Mouse (Mus musculus) midbrain, embryonic 12.5 days (tissue): ENCODE measurements at regions not wholly inside any gene's neighbourhood (a gene's known extent, or its start where the extent isn't known, plus 50 kb on each side); places are given as distances from the start of the nearest gene placed in this dataset.
A peak's percentile ranks its signal among the peaks of the same experiment; 100 is the strongest.

ENCODE experiments used
- ATAC-seq: fragments of 200-750 bp; cut with Nextera tagmentation; 2 replicates; pipeline ENCODE4 v1.8.0; 2017; ENCODE audit warnings: low read depth, moderate TSS enrichment, moderate library complexity; ENCODE audit not compliant: low FRiP score
- H3K27ac ChIP-seq: fragments of 300-500 bp; sonication (generic); replicated peaks from 2 replicates; pipeline ENCODE4 v1.5.1; 2016; ENCODE audit warnings: mild to moderate bottlenecking
- H3K27me3 ChIP-seq: fragments of 300-500 bp; sonication (generic); 2 replicates; pipeline ENCODE4 v1.6.1; 2016; ENCODE audit warnings: mild to moderate bottlenecking
- H3K36me3 ChIP-seq: fragments of 300-500 bp; sonication (generic); 2 replicates; pipeline ENCODE4 v1.6.1; 2016
- H3K4me1 ChIP-seq: fragments of 300-500 bp; sonication (generic); 2 replicates; pipeline ENCODE4 v1.6.1; 2016
- H3K4me2 ChIP-seq: fragments of 300-500 bp; sonication (generic); replicated peaks from 2 replicates; pipeline ENCODE4 v1.6.1; 2016; ENCODE audit warnings: mild to moderate bottlenecking, moderate library complexity
- H3K4me3 ChIP-seq: fragments of 300-500 bp; sonication (generic); 2 replicates; pipeline ENCODE4 v1.5.1; 2016; ENCODE audit warnings: mild to moderate bottlenecking
- H3K9ac ChIP-seq: fragments of 300-500 bp; sonication (generic); replicated peaks from 2 replicates; pipeline ENCODE4 v1.6.1; 2016; ENCODE audit warnings: mild to moderate bottlenecking, moderate library complexity
- H3K9me3 ChIP-seq: fragments of 300-500 bp; sonication (generic); 2 replicates; pipeline ENCODE4 v1.6.1; 2016; ENCODE audit warnings: mild to moderate bottlenecking
- WGBS: fragments of 180-500 bp; shearing (Covaris S2); methylation state at CpG from one replicate; pipeline ENCODE4 v1.1.7; 2016; 5-methylcytosine and 5-hydroxymethylcytosine counted together

GRCm38 (mm10) chr2:82828222-82828621 lies 115.2 kb upstream of the Fsip2 start:
- no peaks in the 10 kb centered on the region for H3K36me3 ChIP-seq
- no peaks in the 10 kb centered on the region for H3K4me1 ChIP-seq
- no peak overlapping the region for H3K27ac ChIP-seq
- 0 out of 2 replicates have a peak, but pooled peaks have one; percentile 47 for ATAC-seq
- WGBS, result 69% methylated on average over 1 of the region's 1 CpGs
- no peaks in the 10 kb centered on the region for H3K27me3 ChIP-seq
- H3K4me3 ChIP-seq, result no peak overlapping the region
- H3K9ac ChIP-seq, result no peak overlapping the region
- no peaks in the 10 kb centered on the region for H3K9me3 ChIP-seq
- no peak overlapping the region for H3K4me2 ChIP-seq

- 94% methylated on average over 2 of the region's 2 CpGs for WGBS
- Histone ChIP-seq H3K4me2 (no peak overlapping the region), H3K4me3 (no peak overlapping the region), H3K36me3 (no peaks in the 10 kb centered on the region), H3K27me3 (no peaks in the 10 kb centered on the region), H3K27ac (no peak overlapping the region), H3K4me1 (no peaks in the 10 kb centered on the region), H3K9me3 (no peaks in the 10 kb centered on the region), H3K9ac (no peak overlapping the region)
- no peak for ATAC-seq
Measured at GRCm38 (mm10) chr2:82839852-82840251, 103.6 kb upstream of the Fsip2 start.

- H3K9me3 ChIP-seq, result no peaks in the 10 kb centered on the region
- no peak overlapping the region for H3K9ac ChIP-seq
- ATAC-seq, result peak; percentile 73
- no peak overlapping the region for H3K4me3 ChIP-seq
- H3K27ac ChIP-seq, result no peak overlapping the region
- peaks cover 7% of the 10 kb centered on the region for H3K4me1 ChIP-seq
- peak overlapping the region; percentile 7; the same call in 1 of the 2 replicates for H3K4me2 ChIP-seq
- H3K36me3 ChIP-seq, result no peaks in the 10 kb centered on the region
- WGBS, result 15% methylated on average over 3 of the region's 3 CpGs
- H3K27me3 ChIP-seq, result no peaks in the 10 kb centered on the region
Measured at GRCm38 (mm10) chr2:82847271-82847670, 96.2 kb upstream of the Fsip2 start.

- WGBS, result 54% methylated on average over 6 of the region's 6 CpGs
- Histone ChIP-seq H3K4me1 (peaks cover 7% of the 10 kb centered on the region), H3K4me3 (no peak overlapping the region), H3K27ac (no peak overlapping the region), H3K9me3 (no peaks in the 10 kb centered on the region), H3K4me2 (peak overlapping the region; percentile 7; the same call in 1 of the 2 replicates), H3K9ac (no peak overlapping the region), H3K27me3 (no peaks in the 10 kb centered on the region), H3K36me3 (no peaks in the 10 kb centered on the region)
- peak; percentile 62 for ATAC-seq
Measured at GRCm38 (mm10) chr2:82847692-82848091, 95.7 kb upstream of the Fsip2 start.
